Mouse (Mus musculus) liver, adult 2 months (tissue): ENCODE results near the gene Pgbd5. TPM values are rescaled to one million over a fixed set of nuclear protein-coding genes. Genes with fewer than 3 reads are reported as not detected.

Experiments
- DNase-seq: peaks from one replicate; pipeline ENCODE4 v3.0.0-alpha.2; 2011; ENCODE audit warnings: low read depth, low spot score; ENCODE audit errors: extremely low read depth
- H3K27ac ChIP-seq: fragments of 200-500 bp; replicated peaks from 2 replicates; pipeline ENCODE4 v1.5.1; 2012; ENCODE audit warnings: low read depth, mild to moderate bottlenecking, control low read depth, inconsistent platforms, low read length; ENCODE audit not compliant: insufficient read depth
- H3K27me3 ChIP-seq: fragments of 200-500 bp; 2 replicates; pipeline ENCODE4 v1.6.1; 2012; ENCODE audit warnings: mild to moderate bottlenecking, moderate library complexity, low read length, inconsistent platforms; ENCODE audit not compliant: control insufficient read depth, insufficient read depth
- H3K36me3 ChIP-seq: fragments of 200-500 bp; 2 replicates; pipeline ENCODE4 v1.6.1; 2012; ENCODE audit warnings: low read length, inconsistent platforms; ENCODE audit not compliant: control insufficient read depth, insufficient read depth
- H3K4me1 ChIP-seq: fragments of 200-500 bp; 2 replicates; pipeline ENCODE4 v1.6.1; 2011; ENCODE audit warnings: low read length; ENCODE audit not compliant: control insufficient read depth, insufficient read depth
- H3K4me3 ChIP-seq: fragments of 200-500 bp; 2 replicates; pipeline ENCODE4 v1.5.1; 2011; ENCODE audit warnings: low read depth, mild to moderate bottlenecking, control low read depth, low read length, moderate library complexity; ENCODE audit not compliant: insufficient read depth
- H3K79me2 ChIP-seq: fragments of 200-500 bp; 2 replicates; pipeline ENCODE4 v1.6.1; 2012; ENCODE audit warnings: inconsistent platforms, mild to moderate bottlenecking, low read length, moderate library complexity; ENCODE audit not compliant: control insufficient read depth, insufficient read depth
- H3K9ac ChIP-seq: fragments of 200-500 bp; 2 replicates; pipeline ENCODE4 v1.6.1; 2012; ENCODE audit warnings: low read depth, mild to moderate bottlenecking, control low read depth, inconsistent platforms, low read length
- CTCF ChIP-seq: fragments of 200-500 bp; IDR thresholded peaks from 2 replicates; pipeline ENCODE4 v1.5.1; 2011; ENCODE audit warnings: low read depth, low read length, control low read depth
- POLR2A ChIP-seq: fragments of 200-500 bp; IDR thresholded peaks from 2 replicates; pipeline ENCODE4 v1.6.1; 2011; ENCODE audit warnings: low read length, control low read depth; ENCODE audit not compliant: insufficient read depth; ENCODE audit errors: extremely low read depth
- WGBS: fragments of 180-500 bp; shearing (Covaris S2); methylation state at CpG from one replicate; pipeline ENCODE4 v1.1.7; 2018; 5-methylcytosine and 5-hydroxymethylcytosine counted together
- polyA plus RNA-seq: library from polyadenylated mRNA; depleted of rRNA; stranded (reverse); fragments of >200 nt; gene quantifications from 2 replicates; pipeline ENCODE4 v1.2.3, GENCODE M21; 2012
- total RNA-seq: library from RNA; depleted of rRNA; stranded (reverse); fragments of >200 nt; gene quantifications from 2 replicates; pipeline ENCODE4 v1.2.3, GENCODE M21; 2014

Gene Pgbd5
- total and polyA plus RNA-seq, 2 experiments: not detected

DNA sequence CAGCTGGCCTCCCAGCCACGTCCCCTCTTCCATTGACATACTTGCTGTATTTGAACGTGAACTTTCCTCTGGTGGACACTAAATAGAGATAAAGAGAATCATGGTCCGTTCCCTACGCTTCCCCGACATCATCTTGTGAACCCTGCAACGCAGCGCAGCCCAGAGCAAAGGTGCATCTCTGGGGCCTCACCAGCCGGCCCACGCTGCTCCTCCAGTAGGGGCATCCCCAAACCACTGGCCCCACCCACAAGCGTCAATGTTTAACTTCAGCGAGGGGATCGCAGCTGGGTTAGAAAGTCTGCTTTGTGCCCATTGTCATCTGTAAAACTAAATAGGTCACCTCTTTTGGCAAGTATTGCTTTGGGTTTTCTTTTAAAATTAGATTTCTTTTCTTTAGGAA, 95.5 kb downstream of the Pgbd5 start:
- no peaks in the 10 kb centered on the region for H3K36me3 ChIP-seq
- peak; percentile 77 for DNase-seq

DNA sequence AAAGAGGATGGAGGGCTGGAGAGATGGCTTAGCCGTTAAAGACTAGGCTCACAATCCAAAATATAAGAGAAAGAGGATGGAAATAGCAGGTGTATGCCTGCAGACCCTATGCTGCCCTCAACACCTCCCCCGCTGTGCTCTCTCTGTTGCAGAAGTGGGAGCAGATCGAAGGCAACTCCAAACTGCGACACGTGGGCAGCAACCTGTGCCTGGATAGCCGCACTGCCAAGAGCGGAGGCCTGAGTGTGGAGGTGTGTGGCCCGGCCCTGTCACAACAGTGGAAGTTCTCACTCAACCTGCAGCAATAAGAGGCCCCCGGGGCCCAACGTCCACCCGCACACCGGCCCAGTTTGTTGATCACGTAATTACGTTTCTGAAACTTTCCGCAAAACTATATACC, 96.3 kb downstream of the Pgbd5 start:
- 94% methylated on average over 15 of the region's 15 CpGs for WGBS
- TF ChIP-seq POLR2A: no peak
- no peak for TF ChIP-seq CTCF
- H3K4me3 ChIP-seq: no peak overlapping the region
- no peaks in the 10 kb centered on the region for H3K27me3 ChIP-seq
- H3K27ac ChIP-seq: no peak overlapping the region
- peaks cover 12% of the 10 kb centered on the region for H3K4me1 ChIP-seq
- H3K9ac ChIP-seq: no peak overlapping the region
- no peaks in the 10 kb centered on the region for H3K79me2 ChIP-seq
- no peak for DNase-seq
- H3K36me3 ChIP-seq: no peaks in the 10 kb centered on the region; the same call in 1 of the 2 replicates

More for the DNA sequence above, 95.5 kb downstream of the Pgbd5 start:
- Histone ChIP-seq H3K9ac (no peak overlapping the region), H3K27me3 (no peaks in the 10 kb centered on the region), H3K27ac (peak overlapping the region; percentile 36), H3K4me3 (no peak overlapping the region), H3K4me1 (peaks cover 12% of the 10 kb centered on the region), H3K79me2 (no peaks in the 10 kb centered on the region)
- 24% methylated on average over 12 of the region's 12 CpGs for WGBS
- no peak for TF ChIP-seq CTCF
- no peak for TF ChIP-seq POLR2A

DNA sequence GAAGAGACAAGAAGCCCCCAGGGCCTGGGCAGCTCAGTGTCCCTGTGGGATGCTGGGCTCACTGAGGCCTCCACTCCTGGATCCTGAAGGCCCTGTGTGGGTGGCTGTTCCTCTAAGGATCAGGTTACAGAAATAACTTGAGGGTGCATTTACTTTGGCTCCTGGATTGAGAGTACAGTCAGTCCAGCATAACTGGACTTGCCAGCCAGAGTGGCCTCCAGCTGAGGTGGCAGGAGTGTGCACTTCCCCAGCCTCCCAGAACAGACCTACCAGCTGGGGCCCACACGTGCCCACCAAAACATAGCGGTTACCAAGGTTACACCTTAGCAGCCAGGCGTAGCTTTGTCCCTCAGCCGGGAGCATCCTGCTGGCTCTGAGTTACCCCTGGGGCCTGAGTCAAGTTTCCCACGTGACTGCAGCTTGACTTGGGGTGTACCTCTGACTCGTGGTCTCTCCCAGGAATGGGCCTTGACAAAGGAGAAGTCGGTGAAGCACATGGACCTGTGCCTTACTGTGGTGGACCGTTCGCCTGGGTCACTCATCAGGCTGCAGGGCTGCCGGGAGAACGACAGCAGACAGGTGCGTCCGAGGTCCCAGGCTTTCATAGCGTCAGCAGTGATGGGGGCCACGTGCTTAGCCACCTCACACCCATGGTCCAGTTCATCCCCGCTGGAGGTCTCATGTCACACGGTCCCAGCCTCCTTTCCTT, 98.9 kb downstream of the Pgbd5 start:
- Histone ChIP-seq H3K27ac (no peak overlapping the region), H3K4me3 (no peak overlapping the region), H3K79me2 (no peaks in the 10 kb centered on the region), H3K36me3 (no peaks in the 10 kb centered on the region; the same call in 1 of the 2 replicates), H3K9ac (no peak overlapping the region), H3K27me3 (no peaks in the 10 kb centered on the region), H3K4me1 (peaks cover 9% of the 10 kb centered on the region)
- no peak for DNase-seq
- TF ChIP-seq CTCF (no peak), POLR2A (no peak)
- 91% methylated on average over 17 of the region's 17 CpGs for WGBS

DNA sequence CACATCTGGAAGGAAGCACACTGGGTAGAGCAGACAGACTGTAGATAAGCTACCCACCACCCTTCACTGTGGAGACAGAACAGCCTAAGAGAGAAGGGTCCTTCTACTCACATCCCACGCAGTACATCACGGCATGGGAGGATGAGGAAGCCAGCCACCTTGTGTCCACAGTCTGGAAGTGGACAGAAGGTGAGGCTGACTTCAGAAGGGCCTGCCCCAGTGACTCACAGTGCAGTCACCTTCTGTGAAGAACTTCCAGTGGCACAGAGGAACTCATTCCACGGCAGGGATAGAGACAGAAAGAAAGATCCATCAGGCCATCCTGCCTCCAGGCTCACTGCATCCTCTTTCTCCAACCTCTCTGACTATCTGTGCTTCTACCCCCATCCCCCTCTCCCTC, 99.7 kb downstream of the Pgbd5 start:
- Histone ChIP-seq H3K79me2 (no peaks in the 10 kb centered on the region), H3K9ac (no peak overlapping the region), H3K4me1 (peaks cover 5% of the 10 kb centered on the region), H3K36me3 (peaks cover 3% of the 10 kb centered on the region; the same call in 1 of the 2 replicates), H3K4me3 (no peak overlapping the region), H3K27ac (no peak overlapping the region), H3K27me3 (no peaks in the 10 kb centered on the region)
- TF ChIP-seq POLR2A (no peak), CTCF (no peak)
- 87% methylated on average over 3 of the region's 3 CpGs for WGBS
- DNase-seq: no peak

DNA sequence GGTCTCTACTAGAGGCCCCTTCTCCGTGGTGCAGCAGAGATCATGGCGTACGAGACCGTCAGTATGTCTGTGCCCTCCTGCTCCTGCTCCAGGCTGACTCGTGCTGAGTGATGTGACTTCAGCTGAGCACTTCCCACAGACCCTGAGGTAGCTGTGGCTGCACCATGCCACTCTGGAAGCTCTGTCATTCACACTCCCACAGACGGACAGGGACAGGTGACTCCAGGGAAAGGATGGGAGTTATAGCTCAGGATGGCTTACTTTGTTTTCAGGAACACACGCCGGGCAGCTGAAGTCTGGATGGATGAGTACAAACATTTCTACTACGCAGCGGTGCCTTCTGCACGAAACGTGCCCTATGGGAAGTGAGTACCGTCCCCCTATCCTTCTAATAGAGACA, 103.2 kb downstream of the Pgbd5 start:
- peaks cover 10% of the 10 kb centered on the region; the same call in 1 of the 2 replicates for H3K36me3 ChIP-seq
- no peaks in the 10 kb centered on the region for H3K79me2 ChIP-seq
- WGBS: 96% methylated on average over 13 of the region's 13 CpGs

DNA sequence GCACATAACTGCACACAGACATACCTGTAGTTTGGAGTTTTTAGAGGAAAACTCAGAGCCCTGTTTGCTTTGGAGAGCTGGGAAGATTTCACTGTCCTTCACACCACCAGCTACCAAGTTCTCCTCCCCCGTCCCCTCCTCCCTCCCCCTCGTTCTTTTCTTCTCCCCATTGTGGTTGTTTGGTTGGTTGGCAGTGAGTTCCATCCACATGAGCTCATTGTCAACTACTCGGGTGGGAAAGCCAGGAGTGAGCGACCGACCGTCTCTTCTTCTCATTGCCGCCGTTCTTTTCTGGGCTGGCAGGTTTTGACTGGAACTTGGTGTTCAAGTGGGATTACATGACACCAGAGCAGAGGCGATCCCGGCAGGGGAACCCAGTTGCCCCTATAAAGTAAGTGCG, 107.8 kb downstream of the Pgbd5 start:
- Histone ChIP-seq H3K36me3 (peaks cover 12% of the 10 kb centered on the region), H3K4me3 (no peak overlapping the region), H3K79me2 (no peaks in the 10 kb centered on the region), H3K27ac (no peak overlapping the region), H3K27me3 (no peaks in the 10 kb centered on the region), H3K9ac (no peak overlapping the region), H3K4me1 (no peaks in the 10 kb centered on the region)
- no peak for TF ChIP-seq CTCF
- TF ChIP-seq POLR2A: no peak
- 95% methylated on average over 11 of the region's 11 CpGs for WGBS
- DNase-seq: no peak

More for the DNA sequence above, 103.2 kb downstream of the Pgbd5 start:
- H3K9ac ChIP-seq: no peak overlapping the region
- H3K27me3 ChIP-seq: no peaks in the 10 kb centered on the region
- TF ChIP-seq POLR2A (no peak), CTCF (no peak)
- no peak for DNase-seq
- H3K27ac ChIP-seq: no peak overlapping the region
- H3K4me1 ChIP-seq: no peaks in the 10 kb centered on the region
- no peak overlapping the region for H3K4me3 ChIP-seq
